Mouse (Mus musculus): ENCODE results near the gene Arl6ip4. TPM values are rescaled to one million over a fixed set of nuclear protein-coding genes. Genes with fewer than 3 reads are reported as not detected.

Gene Arl6ip4
- polyA plus RNA-seq, 2 experiments = 88.3 to 95.1 TPM

GRCm38 (mm10) chr5:124125093-124125492, 9.2 kb downstream of the Arl6ip4 start:
- Histone ChIP-seq H3K9ac (ENCODE audit: low read depth, low read length, severe bottlenecking) (no peak overlapping the region), H3K4me1 (ENCODE audit: control insufficient read depth, insufficient read depth, low read length) (no peaks in the 10 kb centered on the region), H3K36me3 (ENCODE audit: control insufficient read depth, insufficient read depth, low read length) (peaks cover 69% of the 10 kb centered on the region), H3K4me3 (replicated peaks; ENCODE audit: low read length) (no peak overlapping the region), H3K27me3 (ENCODE audit: control insufficient read depth, insufficient read depth, low read length) (no peaks in the 10 kb centered on the region), H3K9me3 (ENCODE audit: control insufficient read depth, low read length) (no peaks in the 10 kb centered on the region), H3K4me2 (replicated peaks; ENCODE audit: low read depth, low read length, severe bottlenecking) (no peak overlapping the region), H3K27ac (replicated peaks; ENCODE audit: low read depth, low read length) (no peak overlapping the region)
- ATAC-seq (ENCODE audit: low FRiP score, low read depth) = no peak
- no peak for DNase-seq (ENCODE audit: low spot score)
- WGBS = 86% methylated on average over 11 of the region's 11 CpGs
- TF ChIP-seq POLR2A (IDR thresholded peaks at IDR 0.05; ENCODE audit: borderline replicate concordance, extremely low read depth, insufficient read depth, insufficient read length) = no peak

- 85% methylated on average over 5 of the region's 5 CpGs for whole genome bisulfite sequencing
- H3K36me3 ChIP-seq (ENCODE audit: control insufficient read depth, insufficient read depth, low read length) = peaks cover 52% of the 10 kb centered on the region
- DNase-seq (ENCODE audit: low spot score) = no peak
These were observed 18.4 kb downstream of the Arl6ip4 start for GRCm38 (mm10) chr5:124134261-124134660.

GRCm38 (mm10) chr5:124138066-124138465, 22.2 kb downstream of the Arl6ip4 start:
- DNase-seq (ENCODE audit: low spot score) = no peak
- no peaks in the 10 kb centered on the region for H3K9me3 ChIP-seq (ENCODE audit: control insufficient read depth, low read length)
- no peaks in the 10 kb centered on the region for H3K4me1 ChIP-seq (ENCODE audit: control insufficient read depth, insufficient read depth, low read length)
- no peak for TF ChIP-seq POLR2A (IDR thresholded peaks at IDR 0.05; ENCODE audit: borderline replicate concordance, extremely low read depth, insufficient read depth, insufficient read length)
- H3K27ac ChIP-seq (replicated peaks; ENCODE audit: low read depth, low read length) = no peak overlapping the region
- no peak overlapping the region for H3K4me2 ChIP-seq (replicated peaks; ENCODE audit: low read depth, low read length, severe bottlenecking)
- no peak for ATAC-seq (ENCODE audit: low FRiP score, low read depth)
- no peaks in the 10 kb centered on the region for H3K27me3 ChIP-seq (ENCODE audit: control insufficient read depth, insufficient read depth, low read length)
- H3K36me3 ChIP-seq (ENCODE audit: control insufficient read depth, insufficient read depth, low read length) = peaks cover 33% of the 10 kb centered on the region
- 79% methylated on average over 7 of the region's 7 CpGs for WGBS
- H3K4me3 ChIP-seq (replicated peaks; ENCODE audit: low read length) = no peak overlapping the region
- no peak overlapping the region for H3K9ac ChIP-seq (ENCODE audit: low read depth, low read length, severe bottlenecking)

More at GRCm38 (mm10) chr5:124134261-124134660, 18.4 kb downstream of the Arl6ip4 start:
- no peaks in the 10 kb centered on the region for H3K9me3 ChIP-seq (ENCODE audit: control insufficient read depth, low read length)
- no peak overlapping the region for H3K4me2 ChIP-seq (replicated peaks; ENCODE audit: low read depth, low read length, severe bottlenecking)
- no peak for TF ChIP-seq POLR2A (IDR thresholded peaks at IDR 0.05; ENCODE audit: borderline replicate concordance, extremely low read depth, insufficient read depth, insufficient read length)
- H3K27me3 ChIP-seq (ENCODE audit: control insufficient read depth, insufficient read depth, low read length) = no peaks in the 10 kb centered on the region
- ATAC-seq (ENCODE audit: low FRiP score, low read depth) = no peak
- H3K9ac ChIP-seq (ENCODE audit: low read depth, low read length, severe bottlenecking) = no peak overlapping the region
- H3K27ac ChIP-seq (replicated peaks; ENCODE audit: low read depth, low read length) = no peak overlapping the region
- H3K4me1 ChIP-seq (ENCODE audit: control insufficient read depth, insufficient read depth, low read length) = no peaks in the 10 kb centered on the region
- no peak overlapping the region for H3K4me3 ChIP-seq (replicated peaks; ENCODE audit: low read length)

GRCm38 (mm10) chr5:124149028-124149427, 33.1 kb downstream of the Arl6ip4 start:
- Histone ChIP-seq H3K4me1 (ENCODE audit: control insufficient read depth, insufficient read depth, low read length) (no peaks in the 10 kb centered on the region), H3K4me3 (replicated peaks; ENCODE audit: low read length) (no peak overlapping the region), H3K9me3 (ENCODE audit: control insufficient read depth, low read length) (no peaks in the 10 kb centered on the region), H3K9ac (ENCODE audit: low read depth, low read length, severe bottlenecking) (no peak overlapping the region), H3K27me3 (ENCODE audit: control insufficient read depth, insufficient read depth, low read length) (no peaks in the 10 kb centered on the region), H3K4me2 (replicated peaks; ENCODE audit: low read depth, low read length, severe bottlenecking) (no peak overlapping the region), H3K36me3 (ENCODE audit: control insufficient read depth, insufficient read depth, low read length) (0 out of 2 replicates have a peak, but pooled peaks cover 5% of the 10 kb centered on the region), H3K27ac (replicated peaks; ENCODE audit: low read depth, low read length) (no peak overlapping the region)
- no peak for DNase-seq (ENCODE audit: low spot score)
- no peak for TF ChIP-seq POLR2A (IDR thresholded peaks at IDR 0.05; ENCODE audit: borderline replicate concordance, extremely low read depth, insufficient read depth, insufficient read length)
- WGBS = 72% methylated on average over 5 of the region's 5 CpGs
- ATAC-seq (ENCODE audit: low FRiP score, low read depth) = no peak

- ATAC-seq (ENCODE audit: low FRiP score, low read depth) = no peak
- Histone ChIP-seq H3K36me3 (ENCODE audit: control insufficient read depth, insufficient read depth, low read length) (0 out of 2 replicates have a peak, but pooled peaks cover 4% of the 10 kb centered on the region), H3K9me3 (ENCODE audit: control insufficient read depth, low read length) (no peaks in the 10 kb centered on the region), H3K4me3 (replicated peaks; ENCODE audit: low read length) (no peak overlapping the region), H3K9ac (ENCODE audit: low read depth, low read length, severe bottlenecking) (no peak overlapping the region), H3K4me1 (ENCODE audit: control insufficient read depth, insufficient read depth, low read length) (no peaks in the 10 kb centered on the region), H3K4me2 (replicated peaks; ENCODE audit: low read depth, low read length, severe bottlenecking) (no peak overlapping the region), H3K27ac (replicated peaks; ENCODE audit: low read depth, low read length) (no peak overlapping the region), H3K27me3 (ENCODE audit: control insufficient read depth, insufficient read depth, low read length) (no peaks in the 10 kb centered on the region)
- 82% methylated on average over 7 of the region's 7 CpGs for WGBS
- TF ChIP-seq POLR2A (IDR thresholded peaks at IDR 0.05; ENCODE audit: borderline replicate concordance, extremely low read depth, insufficient read depth, insufficient read length) = no peak
- DNase-seq (ENCODE audit: low spot score) = no peak
These were observed 35.0 kb downstream of the Arl6ip4 start for GRCm38 (mm10) chr5:124150895-124151294.

- ATAC-seq (ENCODE audit: low FRiP score, low read depth) = no peak
- no peak for DNase-seq (ENCODE audit: low spot score)
- TF ChIP-seq POLR2A (IDR thresholded peaks at IDR 0.05; ENCODE audit: borderline replicate concordance, extremely low read depth, insufficient read depth, insufficient read length) = no peak
- Histone ChIP-seq H3K9me3 (ENCODE audit: control insufficient read depth, low read length) (no peaks in the 10 kb centered on the region), H3K27ac (replicated peaks; ENCODE audit: low read depth, low read length) (no peak overlapping the region), H3K27me3 (ENCODE audit: control insufficient read depth, insufficient read depth, low read length) (no peaks in the 10 kb centered on the region), H3K36me3 (ENCODE audit: control insufficient read depth, insufficient read depth, low read length) (0 out of 2 replicates have a peak, but pooled peaks cover 4% of the 10 kb centered on the region), H3K9ac (ENCODE audit: low read depth, low read length, severe bottlenecking) (no peak overlapping the region), H3K4me3 (replicated peaks; ENCODE audit: low read length) (no peak overlapping the region), H3K4me1 (ENCODE audit: control insufficient read depth, insufficient read depth, low read length) (no peaks in the 10 kb centered on the region), H3K4me2 (replicated peaks; ENCODE audit: low read depth, low read length, severe bottlenecking) (no peak overlapping the region)
- 80% methylated on average over 4 of the region's 4 CpGs for WGBS
These were observed 36.8 kb downstream of the Arl6ip4 start for GRCm38 (mm10) chr5:124152734-124153133.

Data from limb, embryonic 14.5 days (tissue).